Mouse (Mus musculus) liver, adult 2 months (tissue): ENCODE measurements around the gene Cox19.

ENCODE experiments used
- CTCF ChIP-seq: fragments of 200-500 bp; IDR thresholded peaks from 2 replicates; pipeline ENCODE4 v1.5.1; 2011; ENCODE audit warnings: low read depth, low read length, control low read depth
- POLR2A ChIP-seq: fragments of 200-500 bp; IDR thresholded peaks from 2 replicates; pipeline ENCODE4 v1.6.1; 2011; ENCODE audit warnings: low read length, control low read depth; ENCODE audit not compliant: insufficient read depth; ENCODE audit errors: extremely low read depth

DNA sequence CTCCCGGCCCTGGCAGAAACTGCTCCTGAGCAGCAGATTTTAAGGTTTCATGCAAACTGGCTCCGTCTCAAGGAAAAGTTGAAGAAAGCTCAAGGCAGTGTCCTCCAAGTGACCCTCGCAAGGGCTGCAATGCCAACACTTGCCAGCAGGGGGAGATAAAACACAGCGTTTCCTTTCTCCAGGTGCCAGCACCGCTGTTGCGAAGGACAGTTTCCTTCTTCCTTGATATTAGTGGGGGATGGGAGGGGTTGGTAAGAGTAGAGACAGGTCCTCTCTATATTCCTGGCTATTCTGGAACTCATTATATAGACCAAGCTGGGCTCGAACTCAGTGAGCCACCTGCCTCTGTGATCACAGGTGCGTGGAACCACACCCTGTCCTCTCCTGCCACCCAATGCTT is 19.5 kb downstream of the Cox19 start:
- TF ChIP-seq POLR2A = no peak
- peak; percentile 95 for TF ChIP-seq CTCF
